Mouse (Mus musculus) cerebellum, adult 2 months (tissue): Measurements from ENCODE around the gene Gdnf. TPM values are rescaled to one million over a fixed set of nuclear protein-coding genes. Genes with fewer than 3 reads are reported as not detected.
A peak's percentile ranks its signal among the peaks of the same experiment; 100 is the strongest.

Source experiments
- DNase-seq, 2 experiments: peaks; one replicate each; pipeline ENCODE4 v3.0.0; 2021
- H3K27ac ChIP-seq: fragments of 200-500 bp; 2 replicates; pipeline ENCODE4 v1.5.1; 2012; ENCODE audit warnings: low read length, control low read depth, inconsistent platforms; ENCODE audit not compliant: insufficient read depth
- H3K27me3 ChIP-seq: fragments of 200-500 bp; 2 replicates; pipeline ENCODE4 v1.6.1; 2012; ENCODE audit warnings: inconsistent platforms, mild to moderate bottlenecking, low read length, moderate library complexity; ENCODE audit not compliant: control insufficient read depth, insufficient read depth
- H3K4me1 ChIP-seq: fragments of 200-500 bp; 2 replicates; pipeline ENCODE4 v1.6.1; 2011; ENCODE audit warnings: low read length; ENCODE audit not compliant: control insufficient read depth, insufficient read depth
- H3K4me3 ChIP-seq: fragments of 200-500 bp; replicated peaks from 2 replicates; pipeline ENCODE3; 2011; ENCODE audit warnings: mild to moderate bottlenecking, low read depth, low read length, control low read depth; ENCODE audit not compliant: insufficient read depth
- CTCF ChIP-seq: fragments of 200-500 bp; IDR thresholded peaks from 2 replicates; pipeline ENCODE4 v1.5.1; 2011; ENCODE audit warnings: low read depth, mild to moderate bottlenecking, control low read depth, low read length, moderate library complexity, borderline replicate concordance; ENCODE audit not compliant: insufficient read depth
- POLR2A ChIP-seq: fragments of 200-500 bp; IDR thresholded peaks from 2 replicates; pipeline ENCODE4 v1.6.1; 2011; ENCODE audit warnings: low read length, control low read depth, borderline replicate concordance; ENCODE audit not compliant: insufficient read depth
- WGBS: fragments of 180-500 bp; shearing (Covaris S2); methylation state at CpG from one replicate; pipeline ENCODE4 v1.1.7; 2018; 5-methylcytosine and 5-hydroxymethylcytosine counted together
- polyA plus RNA-seq: library from polyadenylated mRNA; depleted of rRNA; stranded (reverse); fragments of >200 nt; gene quantifications from 2 replicates; pipeline ENCODE4 v1.2.3, GENCODE M21; 2012

Gene Gdnf
- polyA plus RNA-seq, 1 experiment: 0.23 TPM

DNA sequence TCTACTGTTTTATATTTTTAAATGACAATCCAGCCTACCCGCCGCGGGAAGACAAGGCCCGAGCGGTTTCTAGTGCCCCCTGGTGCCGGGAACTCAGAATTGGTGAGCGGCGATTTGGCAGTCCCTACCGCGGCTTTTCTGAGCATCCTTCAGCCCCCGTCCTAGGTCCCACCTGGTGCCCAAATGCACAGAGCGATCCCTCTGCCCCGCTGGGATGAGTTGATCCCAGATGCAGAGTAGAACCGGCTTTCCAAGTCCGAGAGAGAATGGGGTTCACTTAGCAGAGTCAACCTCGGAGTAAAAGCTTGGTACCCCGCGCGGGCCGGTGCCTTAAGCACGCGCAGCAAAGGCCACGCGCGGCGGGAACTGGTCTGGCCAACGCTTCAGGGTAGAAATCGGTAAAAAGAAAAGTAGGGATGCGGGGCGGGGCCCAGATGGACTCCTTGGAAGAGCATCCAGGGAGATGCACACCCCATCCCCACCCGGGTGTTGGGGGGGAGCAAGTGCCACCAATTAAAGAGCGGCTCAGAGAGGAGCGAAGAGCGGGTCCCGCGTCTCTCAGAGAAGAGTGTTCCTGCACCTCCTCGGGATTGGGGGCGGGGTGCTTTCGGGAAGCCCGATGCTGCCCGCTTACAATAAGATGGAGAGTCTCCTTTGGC, 2.4 kb downstream of the Gdnf start:
- Histone ChIP-seq H3K4me1 (0 out of 2 replicates have a peak, but pooled peaks cover 3% of the 10 kb centered on the region), H3K27ac (no peak overlapping the region), H3K27me3 (peaks cover 13% of the 10 kb centered on the region; the same call in 1 of the 2 replicates), H3K4me3 (peak overlapping the region; percentile 76)
- WGBS: under 1% methylated on average over 41 of the region's 41 CpGs
- peak; percentile 60 to 73 for DNase-seq
- TF ChIP-seq POLR2A (no peak), CTCF (peak; percentile 59)

DNA sequence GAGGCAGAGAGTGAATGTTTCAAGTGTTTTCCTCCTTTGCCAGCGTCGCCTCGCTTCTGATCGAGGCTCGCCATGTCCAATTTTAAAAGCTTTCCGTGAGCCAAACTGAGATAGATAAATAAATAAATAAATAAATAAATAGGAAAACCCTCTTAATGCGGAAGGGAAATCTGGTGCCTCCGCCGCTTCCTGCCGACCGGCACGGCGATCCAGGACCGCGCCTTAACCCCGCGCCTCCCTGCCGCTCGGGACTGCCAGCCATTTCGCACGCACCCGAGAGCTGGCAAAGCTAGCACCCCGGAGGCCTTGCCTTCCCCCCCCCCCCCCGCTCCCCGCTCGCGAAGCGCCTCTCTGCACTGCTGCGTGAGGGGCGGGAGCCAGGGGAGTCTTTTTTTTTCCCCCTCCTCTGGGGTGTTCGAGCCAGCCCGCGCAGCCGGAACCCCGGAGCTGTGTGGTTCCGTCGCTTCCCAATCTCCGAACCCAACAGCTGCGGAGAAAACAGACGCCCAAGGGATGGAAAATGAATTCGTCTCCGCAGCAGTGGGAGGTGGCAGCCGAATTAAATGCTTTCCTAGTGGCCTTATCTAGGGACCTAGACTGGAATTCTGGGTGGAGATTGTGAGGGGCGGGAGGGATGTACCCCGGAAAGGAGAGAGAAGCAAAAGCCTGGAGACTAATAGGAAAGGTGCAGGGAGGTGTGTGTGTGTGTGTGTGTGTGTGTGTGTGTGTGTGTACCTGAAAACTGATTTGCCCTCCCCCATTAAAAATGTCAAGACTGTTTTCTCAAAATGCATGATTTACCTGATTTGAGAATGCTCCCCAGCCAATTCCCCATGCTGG, 3.1 kb downstream of the Gdnf start:
- Histone ChIP-seq H3K27me3 (peaks cover 12% of the 10 kb centered on the region; the same call in 1 of the 2 replicates), H3K4me3 (peak overlapping the region; percentile 76), H3K4me1 (0 out of 2 replicates have a peak, but pooled peaks cover 3% of the 10 kb centered on the region), H3K27ac (no peak overlapping the region)
- TF ChIP-seq CTCF: no peak
- no peak for TF ChIP-seq POLR2A
- whole genome bisulfite sequencing: 2% methylated on average over 45 of the region's 45 CpGs
- DNase-seq: peak; percentile 24 to 35

DNA sequence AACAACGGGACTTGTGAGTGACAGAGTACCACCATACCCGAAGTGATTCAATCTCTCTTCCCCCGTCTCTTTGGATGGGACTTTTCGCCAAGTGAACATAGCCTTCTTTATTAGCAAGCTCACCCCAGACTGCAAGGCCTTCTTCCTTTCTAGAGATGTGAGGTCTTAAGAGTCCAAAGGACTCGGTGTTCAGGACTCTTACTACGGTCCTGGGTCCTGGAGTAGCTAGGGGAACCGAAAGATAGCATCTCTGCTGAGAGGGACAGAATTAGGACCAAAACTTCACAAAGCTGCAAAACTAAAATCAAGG, 3.7 kb downstream of the Gdnf start:
- TF ChIP-seq CTCF (no peak), POLR2A (no peak)
- Histone ChIP-seq H3K4me1 (0 out of 2 replicates have a peak, but pooled peaks cover 3% of the 10 kb centered on the region), H3K4me3 (no peak overlapping the region), H3K27me3 (peaks cover 11% of the 10 kb centered on the region; the same call in 1 of the 2 replicates), H3K27ac (no peak overlapping the region)
- WGBS: 77% methylated on average over 7 of the region's 7 CpGs
- DNase-seq: no peak

DNA sequence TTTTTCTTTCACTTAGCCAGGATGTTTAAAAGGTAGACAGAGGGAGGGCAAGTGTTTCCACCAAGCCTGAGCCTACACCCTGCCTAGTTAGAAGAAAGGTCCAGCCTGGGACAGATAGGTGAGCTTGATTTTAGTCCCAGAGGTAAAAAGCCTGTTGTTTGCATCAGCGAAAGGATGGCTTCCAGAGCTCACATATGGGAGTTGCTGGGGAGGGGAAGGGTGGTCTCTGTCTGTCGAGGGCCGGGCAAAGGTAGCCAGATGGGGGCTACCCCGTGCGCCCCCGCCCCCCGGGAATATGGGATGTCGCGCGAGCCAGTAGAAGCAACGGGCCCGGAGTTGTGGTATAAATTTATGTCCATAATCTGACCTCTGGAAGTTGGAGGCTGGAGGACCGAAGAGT, 4.3 kb downstream of the Gdnf start:
- 0 out of 2 replicates have a peak, but pooled peaks cover 3% of the 10 kb centered on the region for H3K4me1 ChIP-seq
- H3K27me3 ChIP-seq: peaks cover 11% of the 10 kb centered on the region; the same call in 1 of the 2 replicates
- H3K4me3 ChIP-seq: no peak overlapping the region
- no peak overlapping the region for H3K27ac ChIP-seq
- WGBS: 16% methylated on average over 13 of the region's 13 CpGs
- no peak for TF ChIP-seq CTCF
- TF ChIP-seq POLR2A: no peak
- no peak for DNase-seq

DNA sequence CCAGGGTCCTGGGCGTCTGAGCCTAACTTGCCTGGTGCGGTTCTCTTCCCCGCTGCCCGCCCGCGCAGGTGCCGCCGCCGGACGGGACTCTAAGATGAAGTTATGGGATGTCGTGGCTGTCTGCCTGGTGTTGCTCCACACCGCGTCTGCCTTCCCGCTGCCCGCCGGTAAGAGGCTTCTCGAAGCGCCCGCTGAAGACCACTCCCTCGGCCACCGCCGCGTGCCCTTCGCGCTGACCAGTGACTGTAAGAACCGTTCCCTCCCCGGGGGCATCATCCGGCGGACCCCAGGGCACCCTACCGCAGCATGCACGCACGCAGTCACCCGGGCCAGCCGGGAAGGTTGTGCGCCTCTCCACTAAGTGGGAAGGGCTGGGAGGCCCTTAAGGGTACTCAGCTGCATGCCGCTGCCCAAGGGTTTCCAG, 4.9 kb downstream of the Gdnf start:
- Histone ChIP-seq H3K4me3 (no peak overlapping the region), H3K27ac (no peak overlapping the region), H3K4me1 (0 out of 2 replicates have a peak, but pooled peaks cover 3% of the 10 kb centered on the region), H3K27me3 (peaks cover 9% of the 10 kb centered on the region; the same call in 1 of the 2 replicates)
- 5% methylated on average over 36 of the region's 36 CpGs for WGBS
- DNase-seq: peak in 1 of 2 experiments; percentile 13
- no peak for TF ChIP-seq CTCF
- TF ChIP-seq POLR2A: no peak

DNA sequence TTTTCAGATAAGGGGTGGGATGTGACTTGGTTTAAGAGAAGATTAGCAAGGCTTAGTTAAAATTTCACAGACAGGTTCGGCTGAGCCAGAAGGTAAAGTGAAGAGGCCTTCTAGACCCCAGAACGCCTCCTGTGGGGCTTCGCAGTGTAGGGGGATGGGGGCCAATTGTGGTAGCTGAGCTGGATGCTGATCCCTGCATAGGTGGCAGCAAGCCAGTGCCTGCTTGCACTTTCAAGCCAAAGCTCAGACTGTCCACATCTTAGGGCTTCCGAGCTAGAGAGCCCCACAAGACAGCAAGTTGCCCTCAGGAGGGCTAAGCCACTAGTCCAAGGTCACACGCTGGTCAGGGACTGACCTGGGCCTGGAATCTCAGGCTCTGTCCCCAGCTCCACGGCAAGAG, 13.2 kb downstream of the Gdnf start:
- no peak for TF ChIP-seq POLR2A
- TF ChIP-seq CTCF: no peak
- WGBS: 34% methylated on average over 6 of the region's 6 CpGs
- DNase-seq: no peak
- Histone ChIP-seq H3K4me1 (no peaks in the 10 kb centered on the region), H3K27me3 (no peaks in the 10 kb centered on the region), H3K27ac (no peak overlapping the region), H3K4me3 (no peak overlapping the region)

DNA sequence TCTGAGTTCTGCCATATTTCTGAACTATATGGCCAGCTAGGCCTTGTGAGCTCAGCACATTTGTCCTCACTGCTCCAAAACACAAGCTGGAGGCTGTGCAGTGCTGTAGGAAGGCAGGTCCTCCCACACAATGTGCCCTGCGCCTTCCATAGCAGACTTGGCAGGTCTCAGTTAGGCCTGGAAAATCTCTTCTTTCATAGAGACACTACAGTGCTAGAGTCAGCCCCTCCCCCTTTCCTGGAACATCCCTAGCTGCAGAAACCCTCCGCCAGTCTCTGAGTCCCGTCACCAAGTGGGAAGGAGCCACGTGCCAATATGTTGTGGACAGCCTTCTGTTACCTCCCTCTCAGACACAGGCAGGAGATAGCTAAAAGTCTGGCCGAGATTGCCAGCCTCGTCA, 14.9 kb downstream of the Gdnf start:
- Histone ChIP-seq H3K27me3 (no peaks in the 10 kb centered on the region), H3K27ac (no peak overlapping the region), H3K4me3 (no peak overlapping the region), H3K4me1 (no peaks in the 10 kb centered on the region)
- WGBS: 13% methylated on average over 6 of the region's 6 CpGs
- no peak for DNase-seq
- TF ChIP-seq CTCF (no peak), POLR2A (no peak)
